Mouse (Mus musculus) left cerebral cortex, adult 11 months (tissue): ENCODE data around the gene Frat1.
"Not testable (repeated sequence)": the region's sequence is repeated elsewhere in the genome, so short reads cannot be mapped to it uniquely, and the experiment has no call there.

Source experiments
- DNase-seq: peaks from one replicate; pipeline ENCODE4 v3.0.0; 2022; ENCODE audit warnings: low spot score

Frat1 gene

DNA sequence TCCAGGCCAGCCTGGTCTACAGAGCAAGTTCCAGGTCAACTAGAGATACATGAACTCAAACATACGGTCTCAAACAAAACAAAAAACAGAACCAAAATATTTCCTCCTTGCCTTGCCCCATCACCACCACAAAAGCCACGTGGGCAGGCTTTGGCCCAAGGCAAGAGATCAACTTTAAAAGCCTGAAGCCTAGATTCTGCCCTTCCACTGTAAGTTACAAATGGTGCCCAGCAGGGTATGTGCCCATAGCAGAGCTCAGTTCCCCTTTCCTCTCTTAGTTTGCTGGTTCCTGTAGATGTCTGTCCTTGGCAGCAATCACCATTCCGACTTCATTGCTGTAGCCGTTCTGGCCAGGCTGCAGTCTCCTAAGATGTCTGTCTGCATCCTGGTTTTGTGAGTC is 12.9 kb downstream of the Frat1 start:
- no peak for DNase-seq

DNA sequence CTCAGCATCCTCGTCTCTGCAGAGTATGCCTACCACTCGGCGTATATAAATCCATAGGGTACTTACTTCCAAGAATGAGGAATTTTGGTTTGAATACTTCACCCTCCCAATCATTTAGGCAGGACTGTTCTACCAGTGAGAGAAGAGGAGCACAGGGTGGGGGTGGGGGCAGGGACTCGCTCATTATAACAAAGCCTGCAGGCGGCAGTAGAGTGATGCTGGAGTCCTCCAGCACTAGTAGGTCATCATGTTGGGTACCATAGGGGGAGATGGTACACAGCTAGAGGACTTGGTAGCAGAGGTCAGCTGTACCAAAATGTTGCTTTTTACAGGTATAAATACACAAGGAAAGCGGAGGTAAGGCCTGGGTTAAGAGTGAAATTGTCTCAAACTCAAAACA is 14.6 kb downstream of the Frat1 start:
- DNase-seq, result no peak

DNA sequence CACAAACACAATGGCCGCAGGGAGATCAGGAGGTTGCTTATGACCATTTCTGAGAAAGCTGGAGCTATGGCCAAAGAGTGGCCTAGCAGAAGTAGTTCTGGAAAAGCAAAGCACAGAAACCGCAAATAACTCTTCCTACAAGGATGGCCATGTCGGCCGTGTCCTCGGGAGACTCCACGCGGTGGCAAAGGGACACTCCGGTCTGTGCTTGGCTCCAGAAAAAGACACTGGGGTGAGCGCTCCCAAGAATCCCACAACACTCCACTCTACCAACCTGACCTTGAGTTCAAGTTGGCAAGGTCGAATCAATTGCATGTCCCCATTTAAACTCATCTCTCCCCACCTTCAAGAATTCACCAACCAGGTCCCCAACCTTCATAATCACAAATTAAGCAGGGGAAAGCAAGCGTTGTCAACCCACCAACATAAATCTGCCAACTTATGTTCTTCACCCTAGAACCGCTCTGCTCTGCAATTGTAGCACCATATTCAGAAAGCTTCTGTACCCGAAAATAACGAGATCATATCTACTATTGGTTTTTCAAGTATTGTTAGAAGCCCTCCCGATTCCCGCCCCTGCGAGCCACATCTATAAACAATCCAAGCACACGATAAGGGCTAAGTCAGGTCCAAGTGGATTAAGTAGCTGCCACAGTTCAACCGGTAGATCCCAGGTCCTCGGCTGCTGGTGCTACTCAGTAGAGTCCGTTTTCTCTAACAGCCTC is 16.8 kb downstream of the Frat1 start:
- no peak for DNase-seq

DNA sequence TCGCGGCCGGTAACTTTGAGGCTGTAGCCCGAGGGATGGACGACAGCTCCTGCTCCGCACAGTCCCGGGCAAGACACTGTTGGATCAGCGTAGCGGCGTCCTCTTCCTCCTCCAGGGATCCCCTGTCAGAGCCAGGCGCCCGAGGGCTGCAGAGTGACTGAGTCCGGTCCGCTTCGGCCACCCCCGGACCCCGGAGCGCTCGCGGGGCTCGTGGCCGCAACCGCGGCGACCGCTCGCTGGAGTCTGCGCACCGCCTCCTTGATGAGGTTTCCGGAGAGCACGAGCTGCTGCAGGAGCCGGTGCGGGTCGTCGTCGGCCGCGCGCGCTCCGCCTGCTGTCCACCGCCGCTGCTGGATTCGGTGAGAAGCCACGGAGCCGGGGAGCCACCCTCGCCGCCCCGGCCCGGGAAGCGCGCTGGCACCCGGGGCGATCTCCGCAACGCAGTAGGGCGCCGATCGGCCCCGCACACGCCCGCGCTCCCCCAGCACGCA is 17.4 kb downstream of the Frat1 start:
- no peak for DNase-seq

DNA sequence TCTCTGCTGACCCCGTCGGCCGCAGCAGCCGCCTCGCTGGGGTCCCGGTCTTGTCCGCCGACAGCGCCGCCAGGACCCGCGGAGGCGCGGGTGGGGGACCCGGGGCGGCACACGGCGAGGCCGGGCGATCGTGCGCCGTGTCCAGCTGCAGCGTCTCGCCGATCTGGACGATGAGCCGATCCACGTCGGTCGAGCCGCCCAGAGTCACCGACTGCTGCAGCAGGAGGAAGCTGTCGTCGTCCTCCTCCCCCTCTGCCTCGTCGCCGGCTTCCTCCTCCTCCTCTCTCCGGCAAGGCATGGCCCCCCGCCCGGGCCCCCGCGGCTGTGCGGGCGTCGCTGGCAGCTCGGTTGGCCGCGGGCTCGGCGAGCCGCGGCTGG is 17.8 kb downstream of the Frat1 start:
- DNase-seq, result not testable (repeated sequence)

DNA sequence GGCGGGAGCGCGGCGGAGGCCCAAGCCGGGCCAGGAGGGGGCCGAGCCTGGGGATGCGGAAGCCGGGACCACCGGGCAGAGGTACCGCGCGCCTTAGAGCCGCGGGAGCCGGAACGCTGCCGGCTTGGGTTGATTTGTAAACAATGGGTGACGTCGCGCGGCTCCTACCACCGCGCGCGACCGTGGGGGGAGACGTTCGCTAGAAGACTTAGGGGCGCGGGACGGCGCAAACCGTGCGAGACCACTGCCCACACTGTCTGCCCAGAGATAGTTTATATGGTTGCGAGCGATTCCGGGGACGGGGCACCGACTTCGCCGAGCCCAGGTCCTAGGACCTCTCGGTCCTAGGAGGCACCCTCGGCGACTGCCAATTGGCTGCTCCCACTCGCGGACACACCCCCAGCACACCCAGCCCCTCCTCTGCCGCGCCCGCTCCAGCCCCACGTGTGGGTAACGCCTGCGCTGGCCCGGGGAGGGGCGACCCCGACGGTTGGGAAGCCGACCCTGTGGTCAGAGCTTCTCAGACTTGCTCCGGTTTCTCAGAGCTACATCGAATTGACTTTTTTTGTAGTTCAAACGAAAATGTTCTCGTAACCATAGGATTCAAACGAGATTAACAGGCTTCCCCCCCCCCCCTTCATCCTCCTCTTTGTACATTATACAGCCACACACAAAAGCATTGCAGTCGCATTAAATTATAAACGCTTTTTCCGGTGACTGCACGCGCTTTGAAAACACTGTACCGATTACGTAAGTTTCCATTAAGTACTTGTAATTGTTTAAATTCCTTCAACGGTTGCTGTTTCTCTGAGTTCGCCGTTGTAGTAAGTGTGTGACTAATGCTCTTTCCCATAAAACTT is 18.5 kb downstream of the Frat1 start, which contains the start of gene Frat2:
Frat2 (minus strand) TSS at position 141 of the 860 bp plus-strand sequence.
- DNase-seq, result peak; percentile 77

DNA sequence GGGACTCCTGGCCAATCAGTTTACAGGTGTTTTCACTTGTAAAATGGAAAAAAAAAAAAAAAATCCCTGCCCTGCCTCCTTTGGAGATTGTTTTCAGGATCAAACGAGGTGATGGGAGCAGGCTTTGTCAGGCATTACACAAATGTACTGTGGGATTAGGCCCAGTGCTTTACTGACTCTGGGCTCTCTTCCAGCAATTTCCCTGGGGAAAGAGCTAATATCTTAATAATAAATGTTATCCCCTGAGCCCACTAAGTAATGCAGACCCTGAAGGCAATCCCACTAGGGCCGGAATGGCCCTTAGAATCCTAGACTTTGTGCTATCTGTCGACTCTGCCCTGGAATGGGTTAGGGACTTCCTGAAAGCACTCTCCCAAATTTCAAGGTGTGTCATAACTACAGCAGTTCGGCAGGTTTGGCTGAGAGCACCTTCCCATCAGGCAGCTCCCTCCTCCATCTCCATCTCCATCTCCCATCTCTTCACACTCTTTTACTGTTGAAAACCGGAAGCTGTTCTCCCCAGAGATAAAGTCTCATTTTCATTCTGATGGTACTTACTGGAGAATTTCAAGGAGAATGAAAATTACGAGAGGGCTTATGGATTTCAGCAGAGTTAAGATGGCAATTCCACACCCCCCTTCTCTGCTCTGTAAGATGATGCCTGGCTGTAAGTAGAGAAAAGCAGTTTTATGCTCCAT is 20.4 kb downstream of the Frat1 start:
- no peak for DNase-seq

DNA sequence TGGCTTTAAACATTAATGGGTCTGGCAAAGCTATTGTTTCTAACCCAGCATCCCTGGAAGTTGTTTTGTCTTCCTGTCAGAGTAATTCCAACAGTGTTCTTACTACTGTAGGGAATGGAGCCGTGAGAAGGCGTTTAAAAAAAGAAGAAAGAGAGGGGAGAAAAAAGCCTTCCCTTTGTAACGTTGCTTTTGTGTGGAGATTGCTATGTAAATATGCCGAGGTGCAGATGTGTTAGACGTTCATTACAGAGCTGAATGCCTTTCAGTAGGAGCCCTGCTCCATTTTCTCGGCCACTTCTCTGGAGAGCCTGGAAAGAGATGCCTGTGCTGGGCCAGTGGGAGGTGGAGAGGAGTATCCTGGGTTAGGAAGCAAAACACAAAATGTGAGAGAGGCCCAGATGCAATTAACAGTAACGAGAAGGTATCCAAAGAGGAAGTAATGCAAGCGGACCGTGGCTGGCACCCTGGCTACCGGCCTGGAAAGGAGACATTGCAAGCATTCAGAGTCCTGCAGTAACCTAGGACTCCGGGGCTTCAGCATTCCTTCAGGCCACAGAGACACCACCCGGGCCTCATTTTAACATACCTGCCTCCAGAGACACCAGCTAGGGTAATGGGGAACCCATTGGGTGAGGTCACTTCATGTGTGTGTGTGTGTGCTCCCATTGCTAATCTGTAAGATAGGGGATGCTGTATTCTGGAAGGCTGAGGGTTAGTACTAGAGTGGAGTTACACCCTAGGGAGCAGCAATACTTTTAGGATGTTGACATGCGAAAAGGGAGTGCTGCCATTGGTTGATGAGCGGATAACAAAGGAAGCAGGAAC is 21.2 kb downstream of the Frat1 start:
- no peak for DNase-seq

DNA sequence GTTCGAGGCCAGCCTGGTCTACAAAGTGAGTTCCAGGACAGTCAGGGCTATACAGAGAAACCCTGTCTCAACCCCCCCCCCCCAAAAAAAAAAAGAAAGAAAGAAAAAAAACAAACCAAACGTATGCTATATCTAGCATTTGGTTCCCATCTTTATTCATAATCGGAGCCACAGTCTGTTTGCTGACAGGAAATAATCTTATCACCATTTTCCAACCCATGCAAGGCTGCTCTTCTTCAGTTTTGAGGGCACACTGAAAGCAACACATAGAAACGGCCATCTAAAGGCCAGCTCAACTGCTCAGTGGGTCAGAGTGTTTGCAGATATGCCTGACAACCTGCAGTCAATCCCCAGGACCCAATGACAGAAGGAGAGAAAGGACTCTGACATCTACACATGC is 22.7 kb downstream of the Frat1 start:
- no peak for DNase-seq

DNA sequence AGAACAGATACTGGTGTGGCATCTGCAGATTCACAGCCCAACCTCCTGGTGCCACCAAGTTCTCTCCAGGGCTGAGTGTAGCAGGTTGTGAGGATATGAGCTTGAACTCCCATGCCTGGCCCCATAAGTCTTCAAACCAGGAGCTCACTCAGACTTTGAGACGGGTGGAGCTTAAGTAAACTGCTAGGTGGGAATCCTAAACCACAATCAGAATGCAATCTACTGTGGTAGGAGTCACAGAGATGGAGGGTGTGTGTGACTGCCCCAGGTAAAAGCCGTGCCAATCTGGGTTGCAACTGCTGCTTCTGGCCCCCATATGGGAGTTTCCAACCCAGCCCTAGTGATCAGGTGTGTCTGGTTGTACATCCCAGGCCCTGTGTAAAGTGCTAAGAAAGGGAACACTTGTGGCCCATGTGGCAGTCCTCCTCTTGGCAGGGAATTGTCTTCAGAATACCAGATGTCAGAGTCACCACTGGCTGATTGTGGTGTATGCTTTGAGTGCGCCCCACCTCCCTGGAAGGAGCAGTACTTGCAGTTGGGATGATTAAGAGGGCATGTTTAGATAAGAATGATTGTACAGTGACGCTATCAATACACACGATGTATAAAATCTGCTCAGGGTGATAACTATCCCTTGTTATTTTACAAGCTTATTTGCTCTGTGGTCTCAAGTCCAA is 27.5 kb downstream of the Frat1 start:
- DNase-seq, result no peak

DNA sequence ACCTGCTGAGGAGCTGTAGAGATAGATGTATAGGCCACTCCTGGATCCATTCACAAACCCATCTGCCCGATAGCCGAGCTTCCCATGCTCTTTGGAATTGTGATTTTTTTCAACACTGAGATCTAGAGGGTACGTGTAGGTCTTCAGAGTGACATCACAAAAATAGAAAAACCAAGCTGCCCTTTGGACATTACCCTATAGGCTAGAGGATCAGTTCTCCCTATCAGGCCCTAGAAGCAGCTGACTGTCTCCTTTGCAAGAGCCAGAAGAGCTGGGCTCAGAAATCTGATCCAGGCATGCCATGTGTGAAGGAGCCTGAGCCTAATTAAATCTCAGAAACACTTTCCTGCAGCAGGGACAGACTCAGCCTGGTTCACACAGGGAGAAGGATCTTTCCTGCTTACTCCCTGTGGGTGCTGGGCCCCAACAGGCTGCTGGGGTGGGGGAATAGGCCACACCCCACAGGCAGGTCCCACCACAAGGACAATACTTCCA is 28.1 kb downstream of the Frat1 start:
- no peak for DNase-seq

DNA sequence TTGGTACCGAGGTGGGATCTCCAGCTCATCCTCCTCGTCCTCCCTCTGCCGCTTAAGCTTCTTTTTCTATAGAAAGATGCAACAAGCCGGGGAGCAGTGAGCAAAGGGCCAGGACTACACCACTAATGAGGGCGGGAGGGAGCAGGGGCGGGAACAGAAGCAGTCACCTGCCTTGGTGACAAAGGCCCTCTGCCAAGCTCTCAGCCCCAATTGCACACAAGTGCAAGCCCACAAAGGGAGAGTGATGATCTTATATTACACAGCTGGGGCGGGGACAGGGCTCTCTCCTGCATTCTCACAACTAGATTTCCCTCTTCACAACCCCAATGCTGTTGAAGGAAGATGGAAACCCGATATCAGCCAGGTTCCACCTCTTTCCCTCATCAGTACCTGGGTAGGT is 36.9 kb downstream of the Frat1 start:
- no peak for DNase-seq

DNA sequence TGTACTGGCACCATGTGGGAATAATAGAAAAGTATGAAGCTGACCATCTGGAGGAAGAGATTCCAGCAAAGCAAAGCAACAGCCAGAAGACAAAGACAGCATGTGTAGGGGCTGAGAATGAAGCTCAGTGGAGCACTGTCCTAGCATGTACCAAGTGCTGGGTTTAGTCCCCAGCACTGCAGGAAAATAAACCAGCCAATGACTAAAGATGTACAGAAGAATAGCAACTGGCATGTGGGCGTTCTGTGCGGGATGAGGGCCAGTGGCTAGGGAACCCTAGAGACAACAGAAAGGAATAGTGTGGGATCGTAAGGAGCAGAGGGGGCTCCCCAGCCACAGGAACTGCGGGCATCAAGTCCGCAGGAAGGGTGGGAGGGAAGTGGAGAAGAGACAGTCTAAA is 39.5 kb downstream of the Frat1 start:
- no peak for DNase-seq

DNA sequence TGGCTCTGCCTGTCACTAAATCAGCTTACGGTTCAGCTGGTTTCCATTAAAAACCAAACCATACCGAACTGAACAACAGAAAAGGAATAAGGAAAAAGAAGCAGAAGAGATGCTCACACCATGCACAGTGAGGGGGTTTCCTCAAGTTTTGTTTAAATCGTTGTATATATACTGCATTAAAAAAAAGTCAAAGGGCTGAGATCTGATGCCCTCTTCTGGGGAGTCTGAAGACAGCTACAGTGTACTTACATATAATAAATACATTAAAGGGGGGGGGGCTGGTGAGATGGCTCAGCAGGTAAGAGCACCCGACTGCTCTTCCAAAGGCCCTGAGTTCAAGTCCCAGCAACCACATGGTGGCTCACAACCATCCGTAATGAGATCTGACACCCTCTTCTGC is 40.2 kb downstream of the Frat1 start:
- DNase-seq, result not testable (repeated sequence)

DNA sequence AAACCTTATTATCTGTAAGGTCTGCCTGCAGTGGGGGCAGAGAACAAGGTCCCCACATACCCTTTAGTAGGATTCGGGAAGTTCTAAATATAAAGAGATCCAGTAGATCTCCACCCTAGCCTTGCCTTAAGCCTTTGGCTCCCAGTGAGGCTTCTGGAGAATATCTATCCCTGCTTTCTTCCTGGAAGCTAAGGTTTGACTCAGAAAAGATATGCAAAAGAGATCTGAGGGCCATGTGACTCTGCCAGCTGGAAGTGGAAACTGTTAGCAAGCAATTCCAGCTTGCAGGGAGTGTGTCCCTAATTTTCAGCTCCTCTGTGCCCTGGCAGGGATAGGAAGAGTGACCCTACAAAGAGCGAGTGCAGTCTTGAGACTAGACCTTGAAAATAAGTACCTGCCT is 42.5 kb downstream of the Frat1 start:
- DNase-seq, result no peak

DNA sequence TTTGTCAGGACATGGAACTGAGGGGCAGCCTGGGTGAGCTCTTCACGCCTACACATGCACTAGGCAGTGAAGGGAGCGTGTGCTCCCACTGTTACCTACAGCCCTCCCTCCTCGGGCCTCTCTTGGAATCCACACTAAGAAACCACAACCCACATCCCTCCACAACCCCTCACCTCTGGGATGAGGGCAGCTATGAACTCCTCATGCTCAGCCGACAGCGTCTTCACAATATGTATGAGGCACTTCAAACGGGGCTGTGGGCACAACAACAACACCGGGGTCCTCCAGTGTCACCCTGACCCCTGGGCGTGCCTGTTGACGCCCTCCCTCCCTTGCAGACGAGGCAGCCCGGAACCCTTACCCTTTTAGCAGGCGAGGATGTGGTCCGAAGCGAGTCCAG is 44.6 kb downstream of the Frat1 start:
- no peak for DNase-seq

DNA sequence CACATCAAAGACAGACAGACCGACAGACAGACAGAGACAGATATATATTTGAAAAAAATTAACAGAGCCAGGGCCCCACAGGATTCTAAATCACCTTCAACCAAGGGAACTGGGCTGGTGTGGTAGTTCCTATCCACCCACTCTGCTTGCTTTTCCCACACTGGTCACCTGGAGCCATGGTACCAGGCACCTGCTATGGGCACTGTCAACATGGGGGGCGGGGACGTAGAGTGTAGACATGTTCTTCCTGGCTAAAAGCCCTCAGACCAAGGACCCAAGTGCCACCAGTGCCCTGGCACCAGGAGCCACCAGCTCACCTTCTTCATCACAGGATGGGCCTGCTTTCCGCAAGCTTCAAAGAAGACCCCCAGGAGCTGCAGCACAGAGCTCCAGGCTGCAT is 52.1 kb downstream of the Frat1 start:
- DNase-seq, result no peak
